Mouse (Mus musculus): ENCODE results near the gene Lipe. TPM values are rescaled to one million over a fixed set of nuclear protein-coding genes. Genes with fewer than 3 reads are reported as not detected.

Lipe gene
- total RNA-seq, 4 experiments from 2014 or later: 8.2 to 10.7 (median 8.8) TPM

DNA sequence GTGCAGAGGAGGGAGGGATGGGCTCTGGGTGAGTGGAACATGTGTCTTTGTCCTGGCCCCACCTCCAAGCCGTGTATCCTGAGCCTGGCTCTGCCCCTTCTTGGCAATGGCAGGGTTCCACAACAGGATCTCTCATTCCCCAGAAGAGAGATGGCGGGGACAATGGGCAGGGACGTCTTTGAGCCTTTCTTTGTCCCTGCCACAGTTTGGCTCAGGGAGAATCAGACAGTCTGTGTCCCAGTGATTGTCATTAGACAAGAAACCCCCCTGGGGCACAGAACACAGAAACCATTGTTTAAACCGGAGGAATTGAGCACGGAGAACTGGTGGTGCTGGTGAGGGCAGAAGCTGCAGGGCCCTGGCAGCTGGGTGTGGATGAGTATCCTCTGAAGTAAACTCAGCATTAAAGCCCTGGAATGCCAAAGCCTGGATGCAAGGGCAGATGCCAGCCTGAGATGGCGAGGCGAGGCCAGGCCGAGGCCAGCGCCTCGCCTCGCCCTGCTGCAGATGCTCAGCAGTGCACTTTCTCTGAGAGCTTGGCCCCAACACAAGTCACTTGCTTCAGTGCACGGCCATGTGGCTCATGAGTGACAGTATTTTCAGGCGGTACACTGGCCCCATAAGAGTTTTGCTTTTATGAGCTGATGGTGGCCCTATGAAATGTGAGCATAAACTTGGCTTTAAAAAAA lies 32.4 kb downstream of the Lipe start:
- DNase-seq (ENCODE audit: low spot score in 2 of 2): no peak

DNA sequence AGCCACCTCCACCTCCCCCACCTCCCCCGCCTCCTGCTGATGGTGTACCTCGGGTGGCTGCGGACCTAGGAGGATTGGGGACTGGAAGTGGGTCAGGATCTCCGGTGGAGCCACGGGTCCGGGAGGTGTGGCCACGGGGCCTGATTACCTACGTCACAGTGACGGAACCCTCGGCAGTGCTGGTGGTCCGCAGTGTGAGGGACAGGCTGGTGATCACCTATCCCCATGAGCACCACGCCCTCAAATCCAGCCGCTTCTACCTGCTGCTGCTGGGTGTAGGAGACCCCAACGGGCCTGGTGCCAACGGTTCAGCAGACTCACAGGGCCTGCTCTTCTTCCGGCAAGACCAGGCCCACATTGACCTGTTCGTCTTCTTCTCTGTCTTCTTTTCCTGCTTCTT lies 34.9 kb downstream of the Lipe start:
- DNase-seq (ENCODE audit: low spot score in 2 of 2): no peak

GRCm38 (mm10) chr7:25363151-25363550 lies 35.4 kb downstream of the Lipe start:
- no peak for DNase-seq (ENCODE audit: low spot score in 2 of 2)

DNA sequence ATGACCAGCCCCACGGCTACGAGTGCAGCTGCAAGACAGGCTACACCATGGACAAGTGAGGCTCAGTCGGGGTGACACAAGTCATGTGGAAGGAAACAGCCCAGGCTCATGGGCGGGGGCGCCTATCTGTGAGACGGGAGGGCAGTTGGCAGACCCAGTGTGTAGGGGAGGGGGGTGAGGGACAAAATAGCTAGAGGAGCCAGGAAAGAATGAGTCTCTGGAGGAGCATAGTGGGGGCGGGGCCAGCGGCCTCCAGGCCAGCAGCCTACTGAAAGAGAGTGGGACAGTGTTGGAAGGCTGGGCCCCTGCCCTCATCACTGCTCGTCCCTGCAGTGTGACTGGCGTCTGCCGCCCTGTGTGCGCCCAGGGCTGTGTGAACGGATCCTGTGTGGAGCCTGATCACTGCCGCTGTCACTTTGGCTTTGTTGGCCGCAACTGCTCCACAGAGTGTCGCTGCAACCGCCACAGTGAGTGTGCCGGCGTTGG lies 39.7 kb downstream of the Lipe start:
- no peak for DNase-seq (ENCODE audit: low spot score in 2 of 2)

DNA sequence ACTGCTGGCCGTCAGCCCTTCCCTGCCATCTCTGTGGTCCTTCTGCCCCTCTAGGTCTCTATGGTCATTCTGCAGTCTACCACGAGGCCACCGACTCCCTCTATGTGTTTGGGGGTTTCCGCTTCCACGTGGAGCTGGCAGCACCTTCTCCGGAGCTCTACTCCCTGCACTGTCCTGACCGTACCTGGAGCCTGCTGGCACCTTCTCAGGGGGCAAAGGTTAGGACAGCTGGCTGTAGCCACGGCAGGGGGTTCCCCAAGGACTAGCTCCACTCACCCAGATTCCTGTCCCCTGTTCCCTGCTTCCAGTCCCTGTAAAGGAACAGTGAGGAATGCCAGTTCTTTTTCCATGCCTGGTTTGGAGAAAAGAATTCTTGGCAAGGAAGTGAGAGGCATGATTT lies 49.6 kb downstream of the Lipe start:
- no peak for DNase-seq (ENCODE audit: low spot score in 2 of 2)

DNA sequence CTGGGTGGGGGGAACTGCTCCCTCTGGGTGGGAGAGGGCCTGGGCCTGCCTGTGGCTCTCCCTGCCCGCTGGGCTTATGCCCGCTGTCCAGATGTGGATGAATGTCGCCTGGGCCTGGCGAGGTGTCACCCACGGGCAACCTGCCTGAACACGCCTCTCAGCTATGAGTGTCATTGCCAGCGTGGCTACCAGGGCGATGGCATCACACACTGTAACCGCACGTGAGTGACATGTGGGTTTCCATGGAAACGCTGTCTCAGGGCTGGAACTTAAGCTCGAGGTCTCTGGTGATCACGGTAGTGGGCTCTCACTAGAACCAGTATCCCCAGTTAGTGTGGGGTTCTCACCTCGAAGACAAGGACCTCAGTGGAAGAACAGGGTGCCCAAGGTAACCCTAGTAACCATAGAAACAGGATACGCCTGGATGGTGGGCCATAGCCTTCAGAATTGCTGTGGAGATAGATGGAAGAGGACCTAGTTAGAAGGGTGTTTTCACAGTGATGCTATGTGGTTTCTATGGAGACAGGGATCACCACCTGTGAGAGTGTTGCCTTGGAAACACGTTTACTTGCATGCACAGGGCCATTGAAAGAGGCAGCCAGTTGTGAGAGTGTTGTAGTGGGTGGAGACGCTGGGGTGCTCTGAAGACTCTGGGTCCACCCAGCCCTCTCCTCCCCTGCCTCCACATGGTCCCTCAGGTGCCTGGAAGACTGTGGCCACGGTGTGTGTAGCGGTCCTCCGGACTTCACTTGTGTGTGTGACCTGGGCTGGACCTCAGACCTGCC lies 57.3 kb downstream of the Lipe start:
- no peak for DNase-seq (ENCODE audit: low spot score in 2 of 2)

GRCm38 (mm10) chr7:25339329-25339728 lies 59.2 kb downstream of the Lipe start:
- DNase-seq (ENCODE audit: low spot score in 2 of 2): no peak

GRCm38 (mm10) chr7:25334472-25334871 lies 64.0 kb downstream of the Lipe start:
- DNase-seq (ENCODE audit: low spot score in 2 of 2): no peak

DNA sequence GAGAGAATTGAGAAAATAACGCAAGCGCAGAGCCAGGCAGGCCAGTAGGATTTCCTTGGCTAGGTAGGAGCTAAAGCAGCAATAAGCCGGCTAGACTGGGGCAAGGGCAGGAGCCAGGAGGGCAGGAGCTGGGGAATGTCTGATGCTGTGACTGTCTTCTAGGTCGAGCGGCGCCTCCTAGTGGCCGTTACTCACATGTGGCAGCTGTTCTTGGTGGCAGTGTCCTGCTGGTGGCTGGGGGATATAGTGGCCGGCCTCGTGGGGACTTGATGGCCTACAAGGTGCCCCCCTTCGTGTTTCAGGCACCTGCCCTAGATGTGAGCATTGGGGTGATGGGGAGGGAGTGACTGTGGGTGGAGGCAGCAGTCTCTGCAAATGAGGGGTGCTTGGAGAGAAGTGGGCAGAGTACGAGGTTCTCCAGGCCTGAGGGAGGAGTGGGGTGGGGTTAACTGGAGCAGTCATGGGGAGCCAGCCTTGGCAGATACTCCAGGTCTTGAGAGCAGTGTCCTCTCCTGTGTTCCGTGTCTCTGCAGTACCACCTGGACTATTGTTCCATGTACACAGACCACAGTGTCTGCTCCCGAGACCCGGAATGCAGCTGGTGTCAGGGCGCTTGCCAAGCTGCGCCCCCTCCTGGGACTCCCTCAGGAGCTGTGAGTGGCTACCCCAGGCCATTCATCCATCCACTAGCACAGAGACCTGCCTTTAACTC lies 64.8 kb downstream of the Lipe start:
- peak in 1 of 2 experiments; percentile 36 for DNase-seq (ENCODE audit: low spot score in 2 of 2)

Other genes with a start within 250 kb of the Lipe start
- gene Pou2f2, start 219.0 kb downstream of the Lipe start, total RNA-seq (2022): 10 to 100 TPM; 10.5 to 13.2 (median 11.9) TPM
- gene Dedd2, start 178.1 kb downstream of the Lipe start, total RNA-seq (2022): 10 to 100 TPM; 21.2 to 24.5 (median 22.2) TPM
- 10 to 100 TPM; 12.1 to 12.9 (median 12.8) TPM for gene Zfp526, start 177.3 kb downstream of the Lipe start, total RNA-seq (2022)
- gene Gsk3a, start 160.9 kb downstream of the Lipe start, total RNA-seq (2022): 100 to 1,000 TPM; 214 to 232 (median 222) TPM
- gene Erf, start 147.9 kb downstream of the Lipe start, total RNA-seq (2022): 10 to 100 TPM; 61.3 to 75.7 (median 69.9) TPM
- 100 to 1,000 TPM; 196 to 238 (median 227) TPM for gene Cic, start 131.0 kb downstream of the Lipe start, total RNA-seq (2022)
- gene Pafah1b3, start 100.7 kb downstream of the Lipe start, total RNA-seq (2022): 10 to 100 TPM; 29.5 to 38.7 (median 32.2) TPM
- not detected for gene Prr19, start 97.3 kb downstream of the Lipe start, total RNA-seq (2022)
- gene Tmem145, start 92.6 kb downstream of the Lipe start, total RNA-seq (2022): 10 to 100 TPM; 40.7 to 46.5 (median 42.0) TPM
- 100 to 1,000 TPM in 3 of 4 experiments, 10 to 100 TPM in 1; 99.2 to 109 (median 104) TPM for gene Megf8, start 81.5 kb downstream of the Lipe start, total RNA-seq (2022)
- gene Cnfn, start 29.0 kb downstream of the Lipe start, total RNA-seq (2022): not detected
- gene Cxcl17, start 14.2 kb upstream of the Lipe start, total RNA-seq (2022): not detected
- 1 to 10 TPM; 2.3 to 3.3 (median 2.8) TPM for gene Ceacam1, start 78.9 kb upstream of the Lipe start, total RNA-seq (2022)
- under 1 TPM; 0.39 to 0.81 (median 0.64) TPM for gene Ceacam2, start 141.1 kb upstream of the Lipe start, total RNA-seq (2022)
- gene Erich4, start 217.2 kb upstream of the Lipe start, total RNA-seq (2022): not detected
- gene Dmac2, start 220.7 kb upstream of the Lipe start, total RNA-seq (2022): 10 to 100 TPM; 53.2 to 58.0 (median 55.7) TPM
- gene B3gnt8, start 227.9 kb upstream of the Lipe start, total RNA-seq (2022): 1 to 10 TPM in 2 of 4 experiments, under 1 TPM in 2; 0.54 to 1.6 (median 0.89) TPM

Measured in left cerebral cortex, adult 8-10 months (tissue).